Mouse (Mus musculus): ENCODE measurements at regions not wholly inside any gene's neighbourhood (a gene's known extent, or its start where the extent isn't known, plus 50 kb on each side); places are given as distances from the start of the nearest gene placed in this dataset.

- Histone ChIP-seq H3K4me3 (ENCODE audit: low read length) (no peak overlapping the region), H3K9ac (ENCODE audit: low read length) (no peak overlapping the region), H3K4me1 (replicated peaks; ENCODE audit: control insufficient read depth, insufficient read depth, low read length) (peaks cover 10% of the 10 kb centered on the region), H3K9me3 (ENCODE audit: control insufficient read depth, low read length) (no peaks in the 10 kb centered on the region), H3K4me2 (ENCODE audit: low read depth, low read length) (no peak overlapping the region), H3K36me3 (ENCODE audit: control insufficient read depth, insufficient read depth, low read length) (no peaks in the 10 kb centered on the region), H3K27me3 (ENCODE audit: control insufficient read depth, insufficient read depth, low read depth, low read length) (no peaks in the 10 kb centered on the region), H3K27ac (ENCODE audit: low read length) (no peak overlapping the region)
- WGBS: 53% methylated on average over 10 of the region's 10 CpGs
- ATAC-seq (ENCODE audit: low read depth): no peak
Observed at GRCm38 (mm10) chr8:91996305-91997022, 194.6 kb upstream of the Irx3 start.

- 55% methylated on average over 9 of the region's 9 CpGs for WGBS
- no peak for ATAC-seq (ENCODE audit: low read depth)
- no peak overlapping the region for H3K9ac ChIP-seq (ENCODE audit: low read length)
- H3K27me3 ChIP-seq (ENCODE audit: control insufficient read depth, insufficient read depth, low read depth, low read length): no peaks in the 10 kb centered on the region
- H3K9me3 ChIP-seq (ENCODE audit: control insufficient read depth, low read length): no peaks in the 10 kb centered on the region
- peaks cover 17% of the 10 kb centered on the region for H3K4me1 ChIP-seq (replicated peaks; ENCODE audit: control insufficient read depth, insufficient read depth, low read length)
- no peak overlapping the region for H3K4me2 ChIP-seq (ENCODE audit: low read depth, low read length)
- no peak overlapping the region for H3K4me3 ChIP-seq (ENCODE audit: low read length)
- no peak overlapping the region for H3K27ac ChIP-seq (ENCODE audit: low read length)
- no peaks in the 10 kb centered on the region for H3K36me3 ChIP-seq (ENCODE audit: control insufficient read depth, insufficient read depth, low read length)
Observed at GRCm38 (mm10) chr8:91995407-91996144, 193.7 kb upstream of the Irx3 start.

- Histone ChIP-seq H3K4me1 (replicated peaks; ENCODE audit: control insufficient read depth, insufficient read depth, low read length) (peaks cover 32% of the 10 kb centered on the region), H3K27ac (ENCODE audit: low read length) (peak overlapping the region; percentile 12; the same call in 1 of the 2 replicates)
- 31% methylated on average over 25 of the region's 25 CpGs for WGBS
Observed at GRCm38 (mm10) chr8:91991542-91992452, 189.9 kb upstream of the Irx3 start.

GRCm38 (mm10) chr8:91990952-91991351 is 189.1 kb upstream of the Irx3 start:
- WGBS: 22% methylated on average over 5 of the region's 5 CpGs
- Histone ChIP-seq H3K9me3 (ENCODE audit: control insufficient read depth, low read length) (no peaks in the 10 kb centered on the region), H3K4me3 (ENCODE audit: low read length) (no peak overlapping the region), H3K27me3 (ENCODE audit: control insufficient read depth, insufficient read depth, low read depth, low read length) (no peaks in the 10 kb centered on the region), H3K4me1 (replicated peaks; ENCODE audit: control insufficient read depth, insufficient read depth, low read length) (peaks cover 29% of the 10 kb centered on the region), H3K9ac (ENCODE audit: low read length) (no peak overlapping the region), H3K36me3 (ENCODE audit: control insufficient read depth, insufficient read depth, low read length) (no peaks in the 10 kb centered on the region), H3K27ac (ENCODE audit: low read length) (no peak overlapping the region), H3K4me2 (ENCODE audit: low read depth, low read length) (peak overlapping the region; percentile 51; the same call in 1 of the 2 replicates)
- no peak for ATAC-seq (ENCODE audit: low read depth)

More at GRCm38 (mm10) chr8:91991542-91992452, 189.9 kb upstream of the Irx3 start:
- Histone ChIP-seq H3K36me3 (ENCODE audit: control insufficient read depth, insufficient read depth, low read length) (no peaks in the 10 kb centered on the region), H3K4me2 (ENCODE audit: low read depth, low read length) (peak overlapping the region; percentile 51), H3K4me3 (ENCODE audit: low read length) (peak overlapping the region; percentile 22), H3K9me3 (ENCODE audit: control insufficient read depth, low read length) (no peaks in the 10 kb centered on the region), H3K27me3 (ENCODE audit: control insufficient read depth, insufficient read depth, low read depth, low read length) (no peaks in the 10 kb centered on the region), H3K9ac (ENCODE audit: low read length) (no peak overlapping the region)
- peak; percentile 18; the same call in 1 of the 2 replicates for ATAC-seq (ENCODE audit: low read depth)

GRCm38 (mm10) chr8:91990048-91990447 is 188.2 kb upstream of the Irx3 start:
- WGBS: 63% methylated on average over 3 of the region's 3 CpGs
- Histone ChIP-seq H3K27me3 (ENCODE audit: control insufficient read depth, insufficient read depth, low read depth, low read length) (no peaks in the 10 kb centered on the region), H3K4me2 (ENCODE audit: low read depth, low read length) (no peak overlapping the region), H3K9ac (ENCODE audit: low read length) (no peak overlapping the region), H3K27ac (ENCODE audit: low read length) (no peak overlapping the region), H3K36me3 (ENCODE audit: control insufficient read depth, insufficient read depth, low read length) (no peaks in the 10 kb centered on the region), H3K4me1 (replicated peaks; ENCODE audit: control insufficient read depth, insufficient read depth, low read length) (peaks cover 29% of the 10 kb centered on the region), H3K4me3 (ENCODE audit: low read length) (no peak overlapping the region), H3K9me3 (ENCODE audit: control insufficient read depth, low read length) (no peaks in the 10 kb centered on the region)
- ATAC-seq (ENCODE audit: low read depth): no peak

- ATAC-seq (ENCODE audit: low read depth): peak; percentile 14; the same call in 1 of the 2 replicates
- 38% methylated on average over 11 of the region's 11 CpGs for WGBS
- no peaks in the 10 kb centered on the region for H3K27me3 ChIP-seq (ENCODE audit: control insufficient read depth, insufficient read depth, low read depth, low read length)
- no peaks in the 10 kb centered on the region for H3K9me3 ChIP-seq (ENCODE audit: control insufficient read depth, low read length)
- H3K9ac ChIP-seq (ENCODE audit: low read length): no peak overlapping the region
- H3K4me3 ChIP-seq (ENCODE audit: low read length): no peak overlapping the region
- H3K4me2 ChIP-seq (ENCODE audit: low read depth, low read length): no peak overlapping the region
- peak overlapping the region; percentile 46; the same call in 1 of the 2 replicates for H3K27ac ChIP-seq (ENCODE audit: low read length)
- no peaks in the 10 kb centered on the region for H3K36me3 ChIP-seq (ENCODE audit: control insufficient read depth, insufficient read depth, low read length)
- H3K4me1 ChIP-seq (replicated peaks; ENCODE audit: control insufficient read depth, insufficient read depth, low read length): peaks cover 29% of the 10 kb centered on the region
Observed at GRCm38 (mm10) chr8:91988866-91989633, 187.2 kb upstream of the Irx3 start.

- ATAC-seq (ENCODE audit: low read depth): peak; percentile 89
- Histone ChIP-seq H3K4me2 (ENCODE audit: low read depth, low read length) (no peak overlapping the region), H3K36me3 (ENCODE audit: control insufficient read depth, insufficient read depth, low read length) (no peaks in the 10 kb centered on the region), H3K4me1 (replicated peaks; ENCODE audit: control insufficient read depth, insufficient read depth, low read length) (peaks cover 29% of the 10 kb centered on the region), H3K27ac (ENCODE audit: low read length) (peak overlapping the region; percentile 18; the same call in 1 of the 2 replicates), H3K9ac (ENCODE audit: low read length) (no peak overlapping the region), H3K9me3 (ENCODE audit: control insufficient read depth, low read length) (no peaks in the 10 kb centered on the region), H3K27me3 (ENCODE audit: control insufficient read depth, insufficient read depth, low read depth, low read length) (no peaks in the 10 kb centered on the region), H3K4me3 (ENCODE audit: low read length) (no peak overlapping the region)
- 21% methylated on average over 6 of the region's 6 CpGs for WGBS
Observed at GRCm38 (mm10) chr8:91987854-91988253, 186.0 kb upstream of the Irx3 start.

- no peak for ATAC-seq (ENCODE audit: low read depth)
- Histone ChIP-seq H3K4me3 (ENCODE audit: low read length) (no peak overlapping the region), H3K4me2 (ENCODE audit: low read depth, low read length) (no peak overlapping the region), H3K27ac (ENCODE audit: low read length) (no peak overlapping the region), H3K9ac (ENCODE audit: low read length) (no peak overlapping the region), H3K9me3 (ENCODE audit: control insufficient read depth, low read length) (peaks cover 2% of the 10 kb centered on the region), H3K4me1 (replicated peaks; ENCODE audit: control insufficient read depth, insufficient read depth, low read length) (no peaks in the 10 kb centered on the region; the same call in none of the 2 replicates), H3K36me3 (ENCODE audit: control insufficient read depth, insufficient read depth, low read length) (no peaks in the 10 kb centered on the region), H3K27me3 (ENCODE audit: control insufficient read depth, insufficient read depth, low read depth, low read length) (no peaks in the 10 kb centered on the region)
- 73% methylated on average over 2 of the region's 2 CpGs for WGBS
Observed at GRCm38 (mm10) chr8:91983171-91983570, 181.3 kb upstream of the Irx3 start.

All from lung, embryonic 16.5 days (tissue).